Mouse (Mus musculus): ENCODE measurements around the gene Prtn3. TPM values are rescaled to one million over a fixed set of nuclear protein-coding genes. Genes with fewer than 3 reads are reported as not detected.
A peak's percentile ranks its signal among the peaks of the same experiment; 100 is the strongest.

Prtn3 gene
- polyA plus RNA-seq, 1 experiment from 2014 or later: 19.6 TPM

GRCm38 (mm10) chr10:79864351-79865188, 9.7 kb upstream of the Prtn3 start:
- WGBS: 54% methylated on average over 10 of the region's 10 CpGs
- H3K36me3 ChIP-seq (ENCODE audit: control insufficient read depth, insufficient read depth, low read length): peaks cover 48% of the 10 kb centered on the region
- H3K9ac ChIP-seq (ENCODE audit: low read length): no peak overlapping the region
- H3K4me3 ChIP-seq (ENCODE audit: low read depth, low read length): no peak overlapping the region
- DNase-seq (ENCODE audit: low spot score) (peak; percentile 47), ATAC-seq (ENCODE audit: insufficient number of reproducible peaks, low FRiP score, low TSS enrichment, low read depth) (peak; percentile 40)
- H3K4me2 ChIP-seq (ENCODE audit: low read depth, severe bottlenecking): no peak overlapping the region
- 0 out of 2 replicates have a peak, but pooled peaks cover 3% of the 10 kb centered on the region for H3K4me1 ChIP-seq (ENCODE audit: control insufficient read depth, insufficient read depth, low read length)
- H3K27ac ChIP-seq (replicated peaks; ENCODE audit: low read depth, low read length): no peak overlapping the region
- H3K27me3 ChIP-seq (ENCODE audit: control insufficient read depth, insufficient read depth, low read length): no peaks in the 10 kb centered on the region
- H3K9me3 ChIP-seq (ENCODE audit: control insufficient read depth, low read length): no peaks in the 10 kb centered on the region

DNA sequence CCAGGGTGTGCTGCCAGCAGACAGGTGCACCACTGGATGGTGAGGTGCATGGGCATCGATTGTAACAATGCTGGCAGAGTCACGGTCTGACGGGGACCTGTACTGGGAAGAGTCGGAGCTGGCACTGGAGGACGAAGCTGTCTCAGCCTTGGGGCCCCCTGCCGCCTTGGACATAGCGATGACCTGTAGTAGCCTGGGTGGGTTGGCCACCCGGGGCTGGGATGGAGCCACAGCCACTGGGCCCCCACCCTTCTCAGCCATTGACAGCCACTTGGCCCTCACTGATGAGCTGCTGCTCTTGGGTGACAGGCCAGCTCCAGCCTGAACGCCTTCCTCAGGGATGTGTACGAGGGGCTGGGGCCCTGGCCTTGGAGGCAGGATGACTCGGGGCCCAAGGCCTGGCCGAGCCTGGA, 9.1 kb upstream of the Prtn3 start:
- no peaks in the 10 kb centered on the region for H3K4me1 ChIP-seq (ENCODE audit: control insufficient read depth, insufficient read depth, low read length)
- peak; percentile 47 for DNase-seq (ENCODE audit: low spot score)
- H3K9ac ChIP-seq (ENCODE audit: low read length): no peak overlapping the region
- WGBS: 70% methylated on average over 12 of the region's 12 CpGs
- no peaks in the 10 kb centered on the region for H3K27me3 ChIP-seq (ENCODE audit: control insufficient read depth, insufficient read depth, low read length)
- H3K4me3 ChIP-seq (ENCODE audit: low read depth, low read length): no peak overlapping the region
- H3K4me2 ChIP-seq (ENCODE audit: low read depth, severe bottlenecking): no peak overlapping the region
- H3K9me3 ChIP-seq (ENCODE audit: control insufficient read depth, low read length): no peaks in the 10 kb centered on the region
- no peak overlapping the region for H3K27ac ChIP-seq (replicated peaks; ENCODE audit: low read depth, low read length)
- H3K36me3 ChIP-seq (ENCODE audit: control insufficient read depth, insufficient read depth, low read length): peaks cover 44% of the 10 kb centered on the region
- 0 out of 2 replicates have a peak, but pooled peaks have one; percentile 5 for ATAC-seq (ENCODE audit: insufficient number of reproducible peaks, low FRiP score, low TSS enrichment, low read depth)

GRCm38 (mm10) chr10:79865801-79866295, 8.4 kb upstream of the Prtn3 start:
- 0 out of 2 replicates have a peak overlapping the region, but pooled peaks have one; percentile 1 for H3K27ac ChIP-seq (replicated peaks; ENCODE audit: low read depth, low read length)
- DNase-seq (ENCODE audit: low spot score) (peak; percentile 37), ATAC-seq (ENCODE audit: insufficient number of reproducible peaks, low FRiP score, low TSS enrichment, low read depth) (no peak)
- H3K4me3 ChIP-seq (ENCODE audit: low read depth, low read length): no peak overlapping the region
- no peaks in the 10 kb centered on the region for H3K27me3 ChIP-seq (ENCODE audit: control insufficient read depth, insufficient read depth, low read length)
- WGBS: 84% methylated on average over 19 of the region's 19 CpGs
- no peak overlapping the region for H3K9ac ChIP-seq (ENCODE audit: low read length)
- peaks cover 38% of the 10 kb centered on the region for H3K36me3 ChIP-seq (ENCODE audit: control insufficient read depth, insufficient read depth, low read length)
- H3K9me3 ChIP-seq (ENCODE audit: control insufficient read depth, low read length): no peaks in the 10 kb centered on the region
- no peak overlapping the region for H3K4me2 ChIP-seq (ENCODE audit: low read depth, severe bottlenecking)
- no peaks in the 10 kb centered on the region for H3K4me1 ChIP-seq (ENCODE audit: control insufficient read depth, insufficient read depth, low read length)

- WGBS: 62% methylated on average over 11 of the region's 11 CpGs
- Histone ChIP-seq H3K27ac (replicated peaks; ENCODE audit: low read depth, low read length) (no peak overlapping the region), H3K36me3 (ENCODE audit: control insufficient read depth, insufficient read depth, low read length) (peaks cover 33% of the 10 kb centered on the region), H3K9me3 (ENCODE audit: control insufficient read depth, low read length) (no peaks in the 10 kb centered on the region), H3K4me2 (ENCODE audit: low read depth, severe bottlenecking) (no peak overlapping the region), H3K4me3 (ENCODE audit: low read depth, low read length) (no peak overlapping the region), H3K9ac (ENCODE audit: low read length) (no peak overlapping the region), H3K4me1 (ENCODE audit: control insufficient read depth, insufficient read depth, low read length) (no peaks in the 10 kb centered on the region), H3K27me3 (ENCODE audit: control insufficient read depth, insufficient read depth, low read length) (no peaks in the 10 kb centered on the region)
- DNase-seq (ENCODE audit: low spot score) (no peak), ATAC-seq (ENCODE audit: insufficient number of reproducible peaks, low FRiP score, low TSS enrichment, low read depth) (no peak)
These were observed 7.7 kb upstream of the Prtn3 start for GRCm38 (mm10) chr10:79866601-79867000.

DNA sequence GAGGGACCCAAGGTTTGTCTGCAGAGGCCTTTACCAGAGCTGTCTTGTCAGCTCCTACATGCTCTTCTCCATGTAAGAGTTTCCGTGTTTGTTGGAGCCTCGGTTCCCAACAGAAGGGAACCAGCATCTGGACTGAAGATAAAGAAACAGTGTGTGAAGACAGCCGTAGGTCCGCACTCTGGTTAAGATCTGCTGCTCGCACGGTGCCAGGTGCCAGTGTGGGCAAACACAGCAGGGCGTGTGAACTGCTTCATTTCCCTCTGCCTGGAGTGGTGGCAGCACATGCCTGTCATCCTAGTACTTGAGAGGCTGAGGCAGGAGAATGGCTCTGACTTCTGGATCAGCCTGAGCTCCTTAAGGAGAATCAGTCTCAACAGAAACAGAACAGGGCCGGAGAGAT, 2.4 kb upstream of the Prtn3 start:
- Histone ChIP-seq H3K4me2 (ENCODE audit: low read depth, severe bottlenecking) (no peak overlapping the region), H3K4me1 (ENCODE audit: control insufficient read depth, insufficient read depth, low read length) (peaks cover 13% of the 10 kb centered on the region), H3K27ac (replicated peaks; ENCODE audit: low read depth, low read length) (no peak overlapping the region), H3K9me3 (ENCODE audit: control insufficient read depth, low read length) (no peaks in the 10 kb centered on the region), H3K36me3 (ENCODE audit: control insufficient read depth, insufficient read depth, low read length) (peaks cover 11% of the 10 kb centered on the region; the same call in 1 of the 2 replicates), H3K9ac (ENCODE audit: low read length) (no peak overlapping the region), H3K4me3 (ENCODE audit: low read depth, low read length) (no peak overlapping the region), H3K27me3 (ENCODE audit: control insufficient read depth, insufficient read depth, low read length) (no peaks in the 10 kb centered on the region)
- WGBS: 94% methylated on average over 8 of the region's 8 CpGs
- ATAC-seq (ENCODE audit: insufficient number of reproducible peaks, low FRiP score, low TSS enrichment, low read depth) (no peak), DNase-seq (ENCODE audit: low spot score) (no peak)

DNA sequence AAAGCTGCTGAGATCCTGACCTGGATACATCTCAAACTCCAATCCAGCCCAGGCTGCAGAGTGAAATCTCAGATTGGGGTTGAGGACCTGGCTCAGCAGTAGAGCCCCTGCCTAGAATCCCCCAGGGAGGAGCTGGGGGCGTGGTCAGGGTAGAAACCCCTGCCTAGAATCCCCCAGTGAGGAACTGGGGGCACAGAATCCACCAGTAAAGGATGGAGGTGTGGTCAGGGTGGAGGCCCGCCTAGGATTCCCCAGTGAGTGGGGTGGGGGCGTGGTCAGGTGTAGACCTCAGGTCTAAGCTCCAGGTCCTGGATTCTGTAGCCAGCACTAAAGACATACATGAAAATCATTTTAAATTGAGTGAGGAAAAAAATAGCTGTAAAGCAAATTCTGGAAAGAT, 1.4 kb upstream of the Prtn3 start:
- Histone ChIP-seq H3K9me3 (ENCODE audit: control insufficient read depth, low read length) (no peaks in the 10 kb centered on the region), H3K4me3 (ENCODE audit: low read depth, low read length) (peak overlapping the region; percentile 72), H3K27ac (replicated peaks; ENCODE audit: low read depth, low read length) (no peak overlapping the region; the same call in 1 of the 2 replicates), H3K36me3 (ENCODE audit: control insufficient read depth, insufficient read depth, low read length) (peaks cover 8% of the 10 kb centered on the region; the same call in 1 of the 2 replicates), H3K4me1 (ENCODE audit: control insufficient read depth, insufficient read depth, low read length) (peaks cover 13% of the 10 kb centered on the region), H3K27me3 (ENCODE audit: control insufficient read depth, insufficient read depth, low read length) (no peaks in the 10 kb centered on the region), H3K9ac (ENCODE audit: low read length) (peak overlapping the region; percentile 94), H3K4me2 (ENCODE audit: low read depth, severe bottlenecking) (peak overlapping the region; percentile 68)
- DNase-seq (ENCODE audit: low spot score): no peak
- no peak for ATAC-seq (ENCODE audit: insufficient number of reproducible peaks, low FRiP score, low TSS enrichment, low read depth)
- 40% methylated on average over 3 of the region's 3 CpGs for WGBS

DNA sequence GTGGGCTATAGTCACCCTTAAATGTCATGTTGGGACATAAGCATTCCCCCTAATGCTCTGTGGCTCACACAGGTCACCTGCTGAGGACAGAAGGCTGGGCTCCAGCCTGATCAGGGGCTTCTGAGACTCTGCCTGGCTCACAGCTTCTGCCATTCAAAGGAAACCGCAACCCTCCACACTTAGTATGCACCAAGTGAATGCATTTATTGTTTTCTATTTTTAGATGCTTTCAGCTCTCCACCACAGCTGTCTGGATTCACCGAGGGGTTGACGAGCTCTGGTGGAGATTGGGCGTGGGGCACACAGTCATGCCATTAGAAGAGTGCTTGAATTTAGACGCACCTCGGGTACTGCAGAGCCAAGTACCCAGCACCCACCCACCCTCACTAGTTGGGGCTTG, 963 bp upstream of the Prtn3 start:
- Histone ChIP-seq H3K9ac (ENCODE audit: low read length) (peak overlapping the region; percentile 94), H3K36me3 (ENCODE audit: control insufficient read depth, insufficient read depth, low read length) (peaks cover 8% of the 10 kb centered on the region; the same call in 1 of the 2 replicates), H3K27ac (replicated peaks; ENCODE audit: low read depth, low read length) (no peak overlapping the region; the same call in 1 of the 2 replicates), H3K27me3 (ENCODE audit: control insufficient read depth, insufficient read depth, low read length) (no peaks in the 10 kb centered on the region), H3K4me2 (ENCODE audit: low read depth, severe bottlenecking) (peak overlapping the region; percentile 68), H3K4me1 (ENCODE audit: control insufficient read depth, insufficient read depth, low read length) (peaks cover 13% of the 10 kb centered on the region), H3K4me3 (ENCODE audit: low read depth, low read length) (peak overlapping the region; percentile 72), H3K9me3 (ENCODE audit: control insufficient read depth, low read length) (no peaks in the 10 kb centered on the region)
- ATAC-seq (ENCODE audit: insufficient number of reproducible peaks, low FRiP score, low TSS enrichment, low read depth): no peak
- 19% methylated on average over 6 of the region's 6 CpGs for WGBS
- no peak for DNase-seq (ENCODE audit: low spot score)

GRCm38 (mm10) chr10:79873715-79874289, 474 bp upstream of the Prtn3 start:
- Histone ChIP-seq H3K27me3 (ENCODE audit: control insufficient read depth, insufficient read depth, low read length) (no peaks in the 10 kb centered on the region), H3K4me3 (ENCODE audit: low read depth, low read length) (peak overlapping the region; percentile 72), H3K9ac (ENCODE audit: low read length) (peak overlapping the region; percentile 94), H3K27ac (replicated peaks; ENCODE audit: low read depth, low read length) (peak overlapping the region; percentile 66), H3K36me3 (ENCODE audit: control insufficient read depth, insufficient read depth, low read length) (peaks cover 8% of the 10 kb centered on the region; the same call in 1 of the 2 replicates), H3K4me1 (ENCODE audit: control insufficient read depth, insufficient read depth, low read length) (peaks cover 13% of the 10 kb centered on the region), H3K4me2 (ENCODE audit: low read depth, severe bottlenecking) (peak overlapping the region; percentile 68), H3K9me3 (ENCODE audit: control insufficient read depth, low read length) (no peaks in the 10 kb centered on the region)
- DNase-seq (ENCODE audit: low spot score): peak; percentile 62
- WGBS: under 1% methylated on average over 26 of the region's 26 CpGs
- ATAC-seq (ENCODE audit: insufficient number of reproducible peaks, low FRiP score, low TSS enrichment, low read depth): no peak; the same call in 1 of the 2 replicates

Data from limb, embryonic 11.5 days (tissue).